In the genomic region with DNA sequence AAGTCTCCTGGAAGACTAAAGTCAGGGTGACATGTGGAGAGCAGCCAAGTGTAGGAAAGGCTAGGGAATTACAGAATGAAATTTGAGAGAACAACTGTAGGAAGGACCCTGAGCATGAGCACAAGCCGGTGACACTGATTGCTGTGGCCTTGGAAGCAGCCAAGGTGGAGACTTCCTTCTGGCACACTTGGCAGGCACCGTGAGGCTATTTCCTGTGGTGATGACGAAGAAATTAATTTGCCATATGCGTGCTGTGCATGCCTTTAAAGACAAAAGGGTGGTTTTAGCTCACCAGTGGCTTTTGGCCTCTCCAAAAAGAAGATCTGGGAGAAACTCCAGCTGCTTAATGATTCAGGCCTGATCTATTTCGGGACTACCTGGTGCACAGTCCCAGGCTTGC, we compare ENCODE assay signal across 12 mouse cellular contexts. TPM values are rescaled to one million over a fixed set of nuclear protein-coding genes. Genes with fewer than 3 reads are reported as not detected.
A peak's percentile ranks its signal among the peaks of the same experiment; 100 is the strongest.
DNase-seq lines count a peak whose midpoint lies in the region; ATAC-seq lines count a peak whose summit lies in the region.
"Had no signal": no experiment of that assay in that cellular context is flagged by ENCODE, and none has a peak within 500 bp of the region (broad histone marks: within the 10 kb centered on the region; RNA-seq: fewer than 3 reads in every experiment).

No protein-coding gene starts in this region.

- 50% methylated on average over 5 of the region's 5 CpGs for WGBS in kidney, embryonic 16.5 days

- 0 out of 2 replicates have a peak, but pooled peaks cover 5% of the 10 kb centered on the region for H3K27me3 ChIP-seq in kidney, embryonic 16.5 days (ENCODE audit: insufficient read depth, low read length)
- H3K27me3 ChIP-seq: megakaryocyte, embryonic 14.5 days; Patski had no signal

- H3K4me1 ChIP-seq in kidney, embryonic 16.5 days (ENCODE audit: insufficient read depth, low read length) = peaks cover 6% of the 10 kb centered on the region; the same call in 1 of the 2 replicates
- H3K4me1 ChIP-seq: megakaryocyte, embryonic 14.5 days had no signal

- no peak overlapping the region for H3K4me2 ChIP-seq in kidney, embryonic 16.5 days (replicated peaks; ENCODE audit: low read depth, low read length)
- H3K4me2 ChIP-seq: liver, embryonic 11.5 days had no signal

- H3K27ac ChIP-seq in kidney, embryonic 16.5 days (ENCODE audit: low read length) = no peak overlapping the region

- no peak for ATAC-seq in kidney, embryonic 16.5 days (ENCODE audit: low FRiP score, low TSS enrichment)
- ATAC-seq in megakaryocyte progenitor cell, adult 5-6 weeks (replicated peaks; ENCODE audit: poor library complexity) = no peak
- ATAC-seq: inflammation-experienced regulatory T-cells, adult 6 months; Patski had no signal

- DNase-seq in gastrocnemius, adult 18-20 months (ENCODE audit: low spot score) = peak; percentile 15
- no peak for DNase-seq in gastrocnemius, postnatal 10 days
- DNase-seq in kidney, postnatal 14 days = peak; percentile 34
- DNase-seq in brain, adult 2 months (ENCODE audit: low read depth, low spot score) = peak; percentile 12
- peak; percentile 50 for DNase-seq in heart, postnatal 4 days

- H3K36me3 ChIP-seq in kidney, embryonic 16.5 days (ENCODE audit: insufficient read depth, low read length) = no peaks in the 10 kb centered on the region

- no peaks in the 10 kb centered on the region for H3K9me3 ChIP-seq in kidney, embryonic 16.5 days (ENCODE audit: low read length)

- H3K4me3 ChIP-seq in kidney, embryonic 16.5 days (ENCODE audit: low read length) = no peak overlapping the region
- H3K4me3 ChIP-seq: megakaryocyte, embryonic 14.5 days; myocyte had no signal

- no peak overlapping the region for H3K9ac ChIP-seq in kidney, embryonic 16.5 days (replicated peaks; ENCODE audit: low read length)

RNA-seq across cellular contexts. Expression of a gene that starts 55.4 kb away (rescaled TPM):
- total RNA-seq in gastrocnemius, adult 18-20 months (2021) = 1 to 10 TPM; 3.5 to 3.7 TPM
- total RNA-seq in gastrocnemius, postnatal 10 days (2021) = 1 to 10 TPM; 1.7 to 2.1 TPM
- 6.5 and 6.6 TPM in 2 replicates for polyA plus RNA-seq in kidney, embryonic 16.5 days (2015; fragmentation: Nextera tagmentation; extraction: Ambion mirVana)
- total RNA-seq in heart, postnatal 4 days (2021) = 1 to 10 TPM; 4.6 to 5.2 TPM
- total RNA-seq in megakaryocyte progenitor cell, adult 5-6 weeks (2015) = 2.2 and 3.4 TPM in 2 replicates
- 1.7 and 1.8 TPM in 2 replicates for total RNA-seq in megakaryocyte progenitor cell, adult 5-6 weeks (2017)
- polyA plus RNA-seq: Patski had no signal
